Mouse (Mus musculus) embryo, embryonic 10.5 days (tissue): ENCODE results near the gene Fkbp15.

Source experiments
- DNase-seq: peaks from one replicate; pipeline ENCODE4 v3.0.0-alpha.2; 2015; ENCODE audit warnings: low spot score

Gene Fkbp15

GRCm38 (mm10) chr4:62372410-62372809 lies 12.1 kb upstream of the Fkbp15 start:
- DNase-seq: no peak

- DNase-seq: no peak
Measured at GRCm38 (mm10) chr4:62369091-62369490, 8.7 kb upstream of the Fkbp15 start.

GRCm38 (mm10) chr4:62367586-62367985 lies 7.2 kb upstream of the Fkbp15 start:
- DNase-seq: no peak

- no peak for DNase-seq
Measured at GRCm38 (mm10) chr4:62366291-62366690, 5.9 kb upstream of the Fkbp15 start.

GRCm38 (mm10) chr4:62364299-62364698 lies 4.0 kb upstream of the Fkbp15 start:
- DNase-seq: no peak

- no peak for DNase-seq
Measured at GRCm38 (mm10) chr4:62362437-62362836, 2.1 kb upstream of the Fkbp15 start.

- DNase-seq: no peak
Measured at GRCm38 (mm10) chr4:62361997-62362396, 1.6 kb upstream of the Fkbp15 start.

GRCm38 (mm10) chr4:62361571-62361970 lies 1.2 kb upstream of the Fkbp15 start:
- peak; percentile 9 for DNase-seq

GRCm38 (mm10) chr4:62360805-62361455 lies 582 bp upstream of the Fkbp15 start:
- no peak for DNase-seq

GRCm38 (mm10) chr4:62359256-62359775 lies 1.0 kb downstream of the Fkbp15 start:
- no peak for DNase-seq

GRCm38 (mm10) chr4:62357631-62358148 lies 2.7 kb downstream of the Fkbp15 start:
- DNase-seq: no peak

- no peak for DNase-seq
Measured at GRCm38 (mm10) chr4:62349371-62349770, 11.0 kb downstream of the Fkbp15 start.

- no peak for DNase-seq
Measured at GRCm38 (mm10) chr4:62348329-62348705, 12.0 kb downstream of the Fkbp15 start.

GRCm38 (mm10) chr4:62347605-62348328 lies 12.6 kb downstream of the Fkbp15 start:
- DNase-seq: no peak

- no peak for DNase-seq
Measured at GRCm38 (mm10) chr4:62345827-62346226, 14.5 kb downstream of the Fkbp15 start.

- peak; percentile 36 for DNase-seq
Measured at GRCm38 (mm10) chr4:62344000-62344399, 16.3 kb downstream of the Fkbp15 start.

- no peak for DNase-seq
Measured at GRCm38 (mm10) chr4:62338536-62338935, 21.8 kb downstream of the Fkbp15 start.

GRCm38 (mm10) chr4:62331977-62332376 lies 28.4 kb downstream of the Fkbp15 start:
- DNase-seq: no peak

GRCm38 (mm10) chr4:62328941-62329660 lies 31.2 kb downstream of the Fkbp15 start:
- DNase-seq: no peak

GRCm38 (mm10) chr4:62326111-62326510 lies 34.2 kb downstream of the Fkbp15 start:
- no peak for DNase-seq

GRCm38 (mm10) chr4:62322684-62323083 lies 37.7 kb downstream of the Fkbp15 start:
- no peak for DNase-seq

GRCm38 (mm10) chr4:62318294-62318693 lies 42.1 kb downstream of the Fkbp15 start:
- no peak for DNase-seq

GRCm38 (mm10) chr4:62316456-62316855 lies 43.9 kb downstream of the Fkbp15 start:
- no peak for DNase-seq
